Mouse (Mus musculus): ENCODE results near the gene Patl1.
"Not testable (repeated sequence)": the region's sequence is repeated elsewhere in the genome, so short reads cannot be mapped to it uniquely, and the experiment has no call there.

Gene Patl1

GRCm38 (mm10) chr19:11966201-11966636 lies 54.0 kb downstream of the Patl1 start:
- no peak for DNase-seq (ENCODE audit: low read depth, low spot score)

GRCm38 (mm10) chr19:11969155-11970050 lies 57.2 kb downstream of the Patl1 start:
- no peak for DNase-seq (ENCODE audit: low read depth, low spot score)

- no peak for DNase-seq (ENCODE audit: low read depth, low spot score)
These were observed 61.5 kb downstream of the Patl1 start for GRCm38 (mm10) chr19:11973511-11974222.

DNA sequence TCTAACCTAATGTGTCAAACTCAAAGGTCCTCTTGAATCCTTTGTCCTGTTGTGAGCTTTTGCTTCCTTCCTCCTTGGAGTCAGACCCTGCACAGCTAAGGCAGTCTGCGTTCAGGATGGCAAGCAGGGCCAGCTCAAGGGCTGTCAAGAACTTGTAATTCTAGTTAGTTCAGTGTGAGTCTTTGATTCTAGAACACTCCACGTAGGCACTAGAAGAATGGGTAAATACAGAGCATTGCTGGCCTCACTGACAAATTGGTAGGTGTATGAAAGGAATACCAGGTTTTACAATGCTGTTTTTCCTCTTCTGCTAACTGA lies 62.0 kb downstream of the Patl1 start:
- DNase-seq (ENCODE audit: low read depth, low spot score) = no peak

DNA sequence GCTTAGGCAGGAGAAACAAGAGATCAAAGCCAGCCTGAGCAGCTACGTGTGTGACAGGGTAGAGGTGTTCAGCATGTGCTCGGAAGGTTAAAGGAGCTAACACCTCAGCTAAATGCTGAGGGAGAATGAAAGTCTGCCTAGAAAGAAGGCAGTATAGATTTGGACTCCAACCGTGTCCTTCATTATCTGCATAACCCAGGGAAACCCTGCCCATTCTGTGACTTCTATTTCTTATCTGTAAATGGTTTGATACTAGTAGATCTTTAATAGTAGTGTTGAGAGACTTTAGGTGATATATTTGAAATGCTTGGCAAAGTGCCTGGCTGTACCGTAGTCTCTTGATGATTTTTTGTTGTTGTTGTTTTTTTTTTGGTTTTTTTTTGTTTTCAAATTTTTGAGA lies 63.5 kb downstream of the Patl1 start:
- no peak for DNase-seq (ENCODE audit: low read depth, low spot score)

DNA sequence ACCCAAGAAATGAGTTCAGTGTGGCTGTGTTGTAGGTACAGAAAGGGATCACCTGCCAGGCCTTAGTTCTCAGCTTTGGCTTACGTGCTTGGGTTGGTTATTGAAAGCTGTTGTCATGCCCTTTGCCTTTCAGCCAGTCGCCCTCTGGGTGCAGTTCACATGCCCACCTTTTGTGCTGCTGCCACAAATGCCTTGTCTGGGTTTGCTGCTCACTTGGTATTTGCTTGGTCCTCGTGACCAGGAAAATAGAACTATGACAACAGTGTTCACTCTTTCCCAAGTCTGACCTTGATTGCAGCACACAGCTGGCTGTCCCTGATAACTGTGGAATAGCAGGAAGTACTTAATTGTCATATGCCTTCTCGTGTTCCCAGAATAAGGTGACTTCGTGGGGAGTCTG lies 65.2 kb downstream of the Patl1 start:
- no peak for DNase-seq (ENCODE audit: low read depth, low spot score)

DNA sequence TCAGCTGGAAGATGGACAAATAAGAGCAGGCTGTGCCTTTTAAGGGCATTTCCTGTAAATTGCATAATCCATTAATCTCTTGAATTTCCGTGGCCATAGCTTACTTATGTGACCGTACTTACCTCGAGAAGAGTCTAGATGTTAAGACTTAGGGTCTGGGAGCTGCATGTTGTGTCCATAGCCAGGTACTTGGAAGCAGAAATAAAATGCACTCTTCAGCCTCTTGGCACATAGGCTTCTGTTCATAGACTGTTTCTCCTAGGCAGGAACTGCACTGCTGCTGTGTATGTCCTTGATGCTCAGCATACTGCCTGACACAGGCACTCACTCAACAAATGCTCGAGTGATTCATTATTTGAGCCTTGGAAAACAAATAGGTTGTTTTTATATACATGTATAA lies 68.3 kb downstream of the Patl1 start:
- no peak for DNase-seq (ENCODE audit: low read depth, low spot score)

DNA sequence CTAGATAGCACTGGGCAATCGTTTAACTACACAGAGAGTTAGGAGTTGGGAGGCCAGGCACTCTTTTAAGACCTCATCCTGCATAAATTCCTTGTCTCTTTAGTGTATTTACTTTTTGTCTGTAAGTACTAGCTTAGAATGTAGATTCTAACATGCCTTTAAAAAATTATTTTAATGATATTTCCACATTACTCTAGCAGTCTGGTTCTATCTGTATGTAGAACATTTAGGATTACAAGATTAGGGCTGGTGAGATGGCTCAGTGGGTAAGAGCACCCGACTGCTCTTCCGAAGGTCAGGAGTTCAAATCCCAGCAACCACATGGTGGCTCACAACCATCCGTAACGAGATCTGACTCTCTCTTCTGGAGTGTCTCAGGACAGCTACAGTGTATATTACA lies 72.4 kb downstream of the Patl1 start:
- not testable (repeated sequence) for DNase-seq (ENCODE audit: low read depth, low spot score)

DNA sequence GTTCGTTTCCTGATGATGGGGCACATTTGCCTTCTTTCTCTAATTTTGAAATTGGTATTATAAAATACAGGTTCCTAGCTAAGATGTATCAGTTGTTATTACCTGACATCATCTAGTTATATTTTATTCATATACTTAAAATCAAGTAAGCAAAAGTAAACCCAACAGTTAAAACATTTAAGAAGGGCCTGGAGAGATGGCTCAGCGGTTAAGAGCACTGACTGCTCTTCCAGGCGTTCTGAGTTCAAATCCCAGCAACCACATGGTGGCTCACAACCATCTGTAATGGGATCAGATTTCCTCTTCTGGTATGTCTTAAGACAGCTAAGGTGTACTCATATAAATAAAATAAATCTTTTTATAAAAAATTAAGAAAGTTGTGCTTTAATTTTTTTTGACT lies 75.6 kb downstream of the Patl1 start:
- no peak for DNase-seq (ENCODE audit: low read depth, low spot score)

DNA sequence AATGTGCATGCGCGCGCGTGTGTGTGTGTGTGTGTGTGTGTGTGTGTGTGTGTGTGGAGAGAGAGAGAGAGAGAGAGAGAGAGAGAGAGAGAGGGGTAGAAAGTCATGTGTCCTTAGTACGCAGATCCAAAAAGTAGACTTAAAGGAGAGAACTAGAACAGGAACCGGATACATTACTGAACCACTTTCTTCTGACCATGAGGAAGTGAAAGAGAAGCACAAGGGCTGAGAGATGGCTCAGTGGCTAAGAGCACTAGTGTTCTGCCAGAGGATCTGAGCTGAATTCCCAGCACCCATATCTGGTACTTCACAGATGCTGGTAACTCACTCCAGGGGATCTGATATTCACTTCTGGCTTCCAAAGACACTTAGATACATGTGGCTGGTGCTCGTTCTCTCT lies 77.1 kb downstream of the Patl1 start:
- no peak for DNase-seq (ENCODE audit: low read depth, low spot score)

DNA sequence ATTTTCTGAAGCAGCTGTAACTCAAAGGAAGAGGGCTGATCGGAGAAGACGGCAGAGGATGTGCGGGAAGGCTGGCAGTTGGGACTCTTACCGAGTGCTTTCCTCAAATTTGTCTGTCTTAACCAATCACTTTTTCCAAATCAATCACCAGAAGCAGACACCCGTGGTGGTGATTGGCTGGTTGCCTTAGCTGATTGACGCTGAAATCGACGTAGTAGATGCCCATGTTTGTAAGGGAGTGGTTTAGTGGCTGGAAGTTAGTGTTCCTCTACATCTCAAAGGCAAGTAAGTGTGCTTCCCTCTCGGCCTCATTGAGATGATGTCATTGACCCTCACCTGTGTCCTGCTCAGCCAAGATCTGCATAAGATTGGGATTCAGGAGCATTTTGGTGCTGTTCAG lies 79.8 kb downstream of the Patl1 start:
- no peak for DNase-seq (ENCODE audit: low read depth, low spot score)

DNA sequence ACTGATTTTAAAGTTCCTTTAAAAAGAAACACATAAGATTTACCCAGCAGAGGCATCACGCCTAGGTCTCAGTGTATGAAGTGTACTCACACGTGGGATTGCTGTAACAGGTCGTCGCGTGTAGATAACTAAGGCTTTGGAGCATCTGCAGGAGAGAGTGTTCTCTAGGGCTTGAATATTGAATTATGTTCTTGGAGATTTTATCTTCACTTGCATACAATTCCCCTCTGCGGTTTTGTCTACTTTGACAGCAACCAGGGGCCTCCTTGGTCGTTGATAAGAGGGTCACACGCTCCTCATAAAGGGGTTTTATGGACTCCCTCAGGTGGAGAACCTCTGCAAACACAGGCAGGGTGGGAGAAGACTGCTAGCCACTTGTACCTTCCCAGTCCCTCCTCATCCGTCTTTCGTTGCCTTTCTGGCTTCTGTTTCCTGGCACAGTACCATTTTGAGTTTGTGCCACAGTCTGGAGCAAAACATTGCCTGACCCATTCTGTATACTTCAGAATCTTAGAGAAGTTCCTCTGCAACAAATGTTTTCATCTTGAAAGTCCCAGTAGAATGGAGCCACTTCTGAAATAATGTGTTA lies 80.3 kb downstream of the Patl1 start:
- DNase-seq (ENCODE audit: low read depth, low spot score) = no peak
